Mouse (Mus musculus) bone marrow, adult 2 months (tissue): ENCODE results near the gene 1700056E22Rik. TPM values are rescaled to one million over a fixed set of nuclear protein-coding genes. Genes with fewer than 3 reads are reported as not detected.

Source experiments
- H3K27ac ChIP-seq: fragments of 200-500 bp; 2 replicates; pipeline ENCODE4 v1.5.1; 2012; ENCODE audit warnings: low read depth, mild to moderate bottlenecking, control low read depth, inconsistent platforms, low read length; ENCODE audit not compliant: control insufficient read depth, poor library complexity, insufficient read depth
- H3K4me1 ChIP-seq: fragments of 200-500 bp; 2 replicates; pipeline ENCODE4 v1.6.1; 2011; ENCODE audit warnings: low read length; ENCODE audit not compliant: control insufficient read depth, insufficient read depth
- H3K4me3 ChIP-seq: fragments of 200-500 bp; replicated peaks from 2 replicates; pipeline ENCODE3; 2011; ENCODE audit warnings: mild to moderate bottlenecking, low read depth, low read length, control low read depth; ENCODE audit not compliant: control insufficient read depth
- CTCF ChIP-seq: fragments of 200-500 bp; IDR thresholded peaks from 2 replicates; pipeline ENCODE4 v1.5.1; 2011; ENCODE audit warnings: low read length, control low read depth; ENCODE audit not compliant: control insufficient read depth, insufficient read depth
- POLR2A ChIP-seq: fragments of 200-500 bp; IDR thresholded peaks from 2 replicates; pipeline ENCODE4 v1.6.1; 2011; ENCODE audit warnings: low read depth, mild to moderate bottlenecking, control low read depth, low read length, borderline replicate concordance; ENCODE audit not compliant: control insufficient read depth
- WGBS: fragments of 180-500 bp; shearing (Covaris S2); methylation state at CpG from one replicate; pipeline ENCODE4 v1.1.7; 2018; 5-methylcytosine and 5-hydroxymethylcytosine counted together
- polyA plus RNA-seq: library from polyadenylated mRNA; stranded (reverse); fragments of >200 nt; gene quantifications from 2 replicates; pipeline ENCODE4 v1.2.4, GENCODE M21; 2011; ENCODE audit warnings: low replicate concordance; ENCODE audit not compliant: missing spikeins, insufficient read depth, insufficient read length

Gene 1700056E22Rik
- polyA plus RNA-seq, 1 experiment, result not detected

DNA sequence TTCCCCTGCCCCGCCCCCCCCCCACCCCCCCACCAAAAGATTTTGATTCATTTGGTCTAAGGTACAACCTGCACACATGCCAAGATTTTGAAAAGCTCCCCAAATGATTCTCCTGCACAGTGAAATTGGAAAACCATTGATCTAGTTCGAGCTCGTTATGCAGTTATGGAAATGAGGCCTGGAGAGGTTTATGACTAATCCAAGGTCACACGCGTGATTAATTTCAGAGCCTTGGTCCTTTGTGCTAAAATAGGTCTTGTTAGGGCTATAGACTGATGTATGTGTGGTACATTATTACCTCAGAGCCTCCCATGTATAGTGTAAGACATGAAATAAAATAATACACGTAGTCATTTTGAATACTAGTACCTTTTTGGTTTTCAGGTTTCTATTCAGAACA lies 9.3 kb upstream of the 1700056E22Rik start:
- H3K27ac ChIP-seq, result no peak overlapping the region
- 82% methylated on average over 6 of the region's 6 CpGs for WGBS
- TF ChIP-seq POLR2A, result no peak
- TF ChIP-seq CTCF, result no peak
- H3K4me3 ChIP-seq, result no peak overlapping the region
- no peaks in the 10 kb centered on the region for H3K4me1 ChIP-seq

DNA sequence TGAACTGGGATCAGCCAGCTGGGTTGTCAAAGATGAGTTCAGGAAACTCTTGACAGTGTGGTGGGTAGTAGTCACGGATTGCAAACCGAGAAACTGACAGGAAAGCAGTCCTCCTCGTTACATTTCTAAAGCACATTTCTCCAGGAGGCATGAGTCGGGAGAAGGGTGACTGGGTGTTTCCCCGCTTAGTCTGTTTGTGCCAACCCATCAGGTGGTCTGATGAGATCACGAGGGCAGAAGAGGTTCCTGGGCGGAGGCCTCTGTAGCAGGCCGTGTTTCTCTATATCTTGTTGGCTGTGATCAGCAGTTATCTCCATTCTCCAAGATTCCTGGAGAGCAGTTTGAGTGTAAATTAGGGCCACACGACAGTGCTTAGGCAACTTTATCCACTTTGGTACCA lies 8.6 kb upstream of the 1700056E22Rik start:
- no peaks in the 10 kb centered on the region for H3K4me1 ChIP-seq
- WGBS, result 57% methylated on average over 9 of the region's 9 CpGs
- no peak overlapping the region for H3K27ac ChIP-seq
- TF ChIP-seq CTCF, result no peak
- no peak for TF ChIP-seq POLR2A
- H3K4me3 ChIP-seq, result no peak overlapping the region

DNA sequence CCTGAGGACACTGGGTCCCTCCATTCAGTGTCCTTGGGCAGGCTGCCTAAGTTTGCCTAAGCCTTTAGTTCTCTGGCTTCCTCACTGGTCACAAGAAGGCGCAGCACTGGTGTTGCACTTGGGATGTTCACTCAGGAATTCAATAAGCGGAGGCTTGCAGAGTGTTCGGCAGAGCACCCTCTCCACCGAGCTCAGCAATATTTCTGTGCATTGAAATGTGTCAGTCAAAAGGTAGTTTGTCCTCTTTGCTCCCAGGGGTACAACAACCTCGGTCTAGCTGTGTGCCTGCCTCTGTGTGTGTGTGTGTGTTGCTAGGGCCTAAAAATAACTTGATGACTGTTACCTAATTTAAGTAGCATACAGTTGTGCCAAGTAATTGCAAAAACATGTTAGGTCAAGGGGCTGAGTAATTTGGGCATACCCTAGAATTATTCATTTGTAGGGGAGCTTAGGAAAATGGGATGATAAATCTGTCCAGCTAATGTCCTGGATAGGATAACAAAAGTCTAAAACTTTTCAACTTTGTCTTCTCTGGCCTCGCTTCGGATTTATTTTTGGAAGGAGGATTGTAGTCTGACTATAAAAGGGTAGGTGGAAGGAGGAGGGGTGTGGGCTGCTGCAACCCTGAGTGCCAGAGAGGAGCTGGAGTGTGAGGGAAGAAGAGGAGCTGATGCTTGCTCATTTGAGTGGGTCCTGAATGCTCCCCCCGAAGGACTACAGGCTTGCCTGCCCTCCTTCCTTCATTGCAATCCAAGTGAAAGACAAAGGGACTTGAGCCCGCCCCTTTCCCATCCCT lies 7.9 kb upstream of the 1700056E22Rik start:
- 76% methylated on average over 9 of the region's 9 CpGs for WGBS
- H3K27ac ChIP-seq, result no peak overlapping the region
- no peak overlapping the region for H3K4me3 ChIP-seq
- no peaks in the 10 kb centered on the region for H3K4me1 ChIP-seq
- TF ChIP-seq CTCF (no peak), POLR2A (no peak)

DNA sequence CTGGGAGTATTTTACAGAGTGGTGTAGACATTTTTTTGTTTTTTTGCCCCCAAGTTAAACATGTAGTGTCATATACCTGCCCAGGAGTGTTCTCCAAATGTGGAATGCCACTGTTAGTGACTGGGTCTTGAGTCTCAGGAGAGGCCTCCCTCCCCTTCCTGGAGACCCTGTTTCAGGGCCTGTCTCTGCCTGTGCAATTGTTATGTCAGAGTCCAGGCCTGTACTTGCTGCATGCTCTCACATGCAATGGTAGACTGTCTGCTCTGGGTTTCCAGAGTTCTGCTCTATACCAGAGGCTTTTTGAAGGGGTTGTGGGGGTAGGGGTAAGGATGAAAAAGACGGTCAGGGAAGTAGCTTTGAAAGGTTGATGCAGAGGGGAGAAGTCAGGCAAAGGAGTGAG lies 6.8 kb upstream of the 1700056E22Rik start:
- H3K4me1 ChIP-seq, result no peaks in the 10 kb centered on the region
- H3K27ac ChIP-seq, result no peak overlapping the region
- TF ChIP-seq CTCF (no peak), POLR2A (no peak)
- 78% methylated on average over 1 of the region's 1 CpGs for WGBS
- no peak overlapping the region for H3K4me3 ChIP-seq

DNA sequence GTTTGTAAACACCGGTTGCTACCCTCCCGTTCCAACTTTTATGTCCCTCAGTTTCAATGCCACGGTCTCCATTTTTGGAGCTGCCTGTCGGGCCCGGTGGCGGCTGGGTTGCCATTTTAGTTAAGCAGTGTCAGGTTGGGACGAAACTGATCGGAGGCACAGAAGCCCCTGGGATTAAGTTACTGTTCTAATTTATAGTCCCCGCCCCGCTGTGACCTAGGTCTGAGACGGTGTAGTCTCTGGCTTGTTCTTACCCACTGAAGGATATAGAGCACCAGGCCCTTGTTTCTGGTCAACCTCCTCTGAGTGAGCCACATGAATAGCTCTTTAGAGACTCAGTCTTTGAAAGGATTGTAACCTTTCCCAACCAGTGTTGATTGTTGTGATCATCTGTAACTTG lies 6.1 kb upstream of the 1700056E22Rik start:
- TF ChIP-seq CTCF (no peak), POLR2A (no peak)
- no peak overlapping the region for H3K27ac ChIP-seq
- 87% methylated on average over 11 of the region's 11 CpGs for WGBS
- no peaks in the 10 kb centered on the region for H3K4me1 ChIP-seq
- no peak overlapping the region for H3K4me3 ChIP-seq

DNA sequence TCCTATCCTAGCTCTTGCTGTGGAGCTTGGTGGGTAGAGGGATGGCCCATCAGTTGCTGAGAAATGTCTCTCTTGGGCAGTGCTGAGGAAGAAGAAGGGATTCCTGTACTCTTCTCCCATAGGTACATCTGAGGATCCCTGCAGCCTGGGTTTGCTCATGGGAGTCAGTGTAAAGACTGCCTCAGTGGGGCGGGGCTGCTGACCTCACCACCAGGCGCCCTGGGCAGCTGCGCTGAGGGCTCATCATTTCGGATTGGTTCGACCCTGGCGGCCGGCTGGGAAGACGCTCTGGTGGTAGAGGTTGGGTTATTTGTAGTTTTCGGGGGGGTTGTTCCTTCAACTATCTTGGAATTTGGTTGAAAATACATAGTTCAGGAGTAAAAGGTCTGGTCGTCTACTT lies 5.2 kb upstream of the 1700056E22Rik start:
- 90% methylated on average over 10 of the region's 10 CpGs for WGBS
- H3K4me3 ChIP-seq, result no peak overlapping the region
- TF ChIP-seq POLR2A (no peak), CTCF (no peak)
- no peak overlapping the region for H3K27ac ChIP-seq
- no peaks in the 10 kb centered on the region for H3K4me1 ChIP-seq

DNA sequence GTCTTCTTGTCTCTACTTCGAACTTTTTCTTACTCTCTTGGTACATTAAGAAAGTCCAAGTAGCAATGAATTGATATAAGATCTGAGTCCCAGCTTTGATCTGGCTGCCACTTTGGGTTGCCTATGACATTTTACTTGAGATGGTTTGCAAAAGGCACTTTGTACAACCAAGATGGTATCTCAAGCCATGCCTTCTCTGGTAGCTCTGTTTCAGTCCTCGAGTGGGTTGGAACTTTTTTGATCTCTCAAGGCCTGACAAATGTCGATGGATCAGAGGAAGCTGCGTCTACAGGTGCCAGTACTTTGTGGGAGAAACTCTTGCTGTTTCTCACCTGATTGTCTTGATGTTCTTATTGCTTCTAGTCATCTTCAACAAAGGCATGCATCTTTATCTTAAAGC lies 3.7 kb upstream of the 1700056E22Rik start:
- WGBS, result 85% methylated on average over 4 of the region's 4 CpGs
- TF ChIP-seq CTCF (no peak), POLR2A (no peak)
- Histone ChIP-seq H3K4me3 (no peak overlapping the region), H3K27ac (no peak overlapping the region), H3K4me1 (no peaks in the 10 kb centered on the region; the same call in 1 of the 2 replicates)

DNA sequence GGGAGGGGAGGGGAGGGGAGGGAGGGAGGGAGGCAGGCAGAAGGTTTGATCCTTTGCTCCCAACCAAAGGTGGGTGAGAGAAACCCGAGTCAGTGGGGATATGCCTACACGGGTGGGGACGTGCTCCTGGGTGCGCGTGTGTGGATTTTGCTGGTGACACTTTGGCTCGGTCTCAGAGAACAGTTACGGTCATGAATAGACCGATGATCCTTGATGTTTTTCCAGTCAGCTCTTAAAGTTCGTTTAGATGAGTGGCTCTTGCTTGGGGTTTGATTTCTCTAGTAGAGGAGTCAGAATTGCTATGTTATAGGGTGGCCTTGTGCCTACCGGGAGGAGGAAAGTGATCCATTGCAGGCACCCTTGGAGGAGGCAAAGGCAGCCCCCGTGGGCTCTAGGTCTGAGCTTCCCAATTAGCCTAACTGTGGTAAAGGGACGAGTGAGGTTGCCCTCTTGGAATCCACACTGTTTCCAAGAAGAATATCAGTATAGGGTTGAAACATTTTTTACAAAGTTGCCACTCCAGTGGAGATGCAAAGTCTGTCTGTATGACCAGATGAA lies 1.3 kb upstream of the 1700056E22Rik start:
- Histone ChIP-seq H3K4me1 (no peaks in the 10 kb centered on the region; the same call in 1 of the 2 replicates), H3K27ac (no peak overlapping the region), H3K4me3 (peak overlapping the region; percentile 50)
- TF ChIP-seq CTCF (no peak), POLR2A (no peak)
- WGBS, result 35% methylated on average over 12 of the region's 12 CpGs

DNA sequence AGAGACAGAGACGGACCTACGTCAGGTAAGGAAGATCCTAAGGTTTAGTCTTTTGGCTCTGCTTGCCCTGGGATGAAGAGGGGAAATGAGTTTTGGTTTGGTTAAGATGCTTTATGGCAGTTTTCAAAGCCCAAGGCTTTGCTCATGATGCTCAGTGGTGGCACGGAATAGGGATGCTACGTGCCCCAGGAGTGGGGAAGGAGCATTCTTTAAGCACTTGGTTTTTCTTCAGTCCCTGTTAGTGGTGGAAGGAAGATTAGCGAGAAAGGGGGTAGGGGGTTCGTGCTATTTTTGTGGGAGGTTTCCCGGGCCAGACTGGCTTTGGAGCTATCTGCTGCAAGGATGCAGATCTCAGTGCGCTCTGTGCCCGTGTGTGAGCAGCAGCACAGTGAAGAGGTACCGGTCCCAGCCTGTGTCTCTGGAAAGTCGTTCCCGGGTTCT lies 660 bp upstream of the 1700056E22Rik start:
- no peak overlapping the region for H3K27ac ChIP-seq
- no peaks in the 10 kb centered on the region; the same call in 1 of the 2 replicates for H3K4me1 ChIP-seq
- H3K4me3 ChIP-seq, result peak overlapping the region; percentile 85
- WGBS, result under 1% methylated on average over 12 of the region's 12 CpGs
- no peak for TF ChIP-seq CTCF
- TF ChIP-seq POLR2A, result no peak
